ENCODE assay signal across 21 mouse cellular contexts in genomic region chr3:157631383-157631782, GRCm38 (mm10).
"Had no signal": no experiment of that assay in that cellular context is flagged by ENCODE, and none has a peak within 500 bp of the region (broad histone marks: within the 10 kb centered on the region; RNA-seq: fewer than 3 reads in every experiment).

No protein-coding gene starts in this region.

- H3K9me3 ChIP-seq: kidney, embryonic 15.5 days; limb, embryonic 12.5 days; limb, embryonic 15.5 days; midbrain, embryonic 10.5 days; midbrain, embryonic 13.5 days; neural tube, embryonic 13.5 days; stomach, embryonic 15.5 days had no signal

- H3K4me2 ChIP-seq: kidney, embryonic 15.5 days; limb, embryonic 12.5 days; limb, embryonic 15.5 days; lung, embryonic 14.5 days; midbrain, embryonic 13.5 days; neural tube, embryonic 13.5 days; stomach, embryonic 15.5 days had no signal

- DNase-seq: kidney, adult 11 months; kidney, adult 8-10 months; kidney, postnatal 10 days; kidney, postnatal 36 days; left cerebral cortex, postnatal 4 days; lung, embryonic 14.5 days; retina, postnatal 1 day; right cerebral cortex, postnatal 25 days; spleen, adult 18-20 months; thymus, postnatal 25 days had no signal

- H3K9ac ChIP-seq: kidney, embryonic 15.5 days; limb, embryonic 12.5 days; limb, embryonic 15.5 days; lung, embryonic 14.5 days; midbrain, embryonic 13.5 days; neural tube, embryonic 13.5 days; stomach, embryonic 15.5 days had no signal

- H3K4me3 ChIP-seq: kidney, embryonic 15.5 days; limb, embryonic 12.5 days; limb, embryonic 15.5 days; midbrain, embryonic 10.5 days; midbrain, embryonic 13.5 days; myocyte; neural tube, embryonic 13.5 days; stomach, embryonic 15.5 days had no signal

- H3K4me1 ChIP-seq: kidney, embryonic 15.5 days; limb, embryonic 12.5 days; limb, embryonic 15.5 days; midbrain, embryonic 10.5 days; midbrain, embryonic 13.5 days; neural tube, embryonic 13.5 days; stomach, embryonic 15.5 days had no signal

- H3K27ac ChIP-seq: kidney, embryonic 15.5 days; limb, embryonic 12.5 days; limb, embryonic 15.5 days; macrophage; midbrain, embryonic 10.5 days; midbrain, embryonic 13.5 days; neural tube, embryonic 13.5 days; stomach, embryonic 15.5 days had no signal

- H3K27me3 ChIP-seq: kidney, embryonic 15.5 days; limb, embryonic 12.5 days; limb, embryonic 15.5 days; midbrain, embryonic 13.5 days; neural tube, embryonic 13.5 days; stomach, embryonic 15.5 days had no signal

- ATAC-seq: lung, postnatal 0 days; midbrain, embryonic 13.5 days; midbrain, embryonic 16.5 days had no signal

- H3K36me3 ChIP-seq: kidney, embryonic 15.5 days; limb, embryonic 12.5 days; limb, embryonic 15.5 days; midbrain, embryonic 10.5 days; midbrain, embryonic 13.5 days; neural tube, embryonic 13.5 days; stomach, embryonic 15.5 days had no signal
